Mouse (Mus musculus) E14TG2a.4 (cell line): ENCODE data around the gene Ndufa8.
A peak's percentile ranks its signal among the peaks of the same experiment; 100 is the strongest.

Experiments used
- H3K27me3 ChIP-seq: 2 replicates; pipeline ENCODE4 v1.6.1; 2014; ENCODE audit warnings: low read length, control low read depth; ENCODE audit not compliant: insufficient read depth
- H3K36me3 ChIP-seq: 2 replicates; pipeline ENCODE4 v1.6.1; 2014; ENCODE audit warnings: low read length, control low read depth; ENCODE audit not compliant: insufficient read depth
- H3K4me1 ChIP-seq: replicated peaks from 2 replicates; pipeline ENCODE4 v1.6.1; 2014; ENCODE audit warnings: low read depth, low read length, control low read depth
- H3K4me3 ChIP-seq: replicated peaks from 2 replicates; pipeline ENCODE4 v1.5.1; 2014; ENCODE audit warnings: mild to moderate bottlenecking, low read length
- H3K9me3 ChIP-seq: 2 replicates; pipeline ENCODE4 v1.6.1; 2014; ENCODE audit warnings: low read length, control low read depth
- CTCF ChIP-seq: conservative IDR thresholded peaks from 2 replicates; pipeline ENCODE4 v1.5.1; 2014; ENCODE audit warnings: low read length
- NANOG ChIP-seq: IDR thresholded peaks from 2 replicates; pipeline ENCODE4 v1.6.1; 2014; ENCODE audit warnings: borderline replicate concordance, low read length, mixed read lengths
- POU5F1 ChIP-seq: IDR thresholded peaks from 2 replicates; pipeline ENCODE4 v1.6.1; 2014; ENCODE audit warnings: low read length, borderline replicate concordance

Ndufa8 gene

GRCm38 (mm10) chr2:36034898-36035297, 14.3 kb downstream of the Ndufa8 start:
- Histone ChIP-seq H3K36me3 (peaks cover 50% of the 10 kb centered on the region), H3K4me3 (no peak overlapping the region), H3K4me1 (peaks cover 41% of the 10 kb centered on the region), H3K9me3 (peaks cover 10% of the 10 kb centered on the region; the same call in 1 of the 2 replicates), H3K27me3 (no peaks in the 10 kb centered on the region)
- TF ChIP-seq NANOG (no peak), CTCF (no peak), POU5F1 (no peak)

- peaks cover 38% of the 10 kb centered on the region for H3K4me1 ChIP-seq
Observed at GRCm38 (mm10) chr2:36033966-36034365, 15.2 kb downstream of the Ndufa8 start.

DNA sequence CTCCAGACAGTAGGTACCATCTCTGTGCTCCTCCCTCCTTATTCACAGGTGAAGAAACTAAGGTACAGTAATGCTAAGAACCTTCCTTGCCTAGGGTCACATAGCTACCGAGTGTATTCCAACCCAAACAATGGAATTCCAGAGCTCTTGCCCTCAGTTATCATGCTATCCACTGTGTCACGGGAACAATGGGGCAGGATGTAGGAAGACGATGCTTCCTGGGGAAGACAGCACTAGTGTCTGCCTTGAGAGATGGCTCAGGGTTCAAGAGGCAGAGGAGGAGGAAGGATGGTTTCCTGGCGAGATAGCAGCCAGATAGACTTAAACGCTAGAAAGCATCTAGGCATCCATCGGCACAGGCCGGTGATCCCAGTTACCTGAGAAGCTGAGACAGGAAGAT, 16.3 kb downstream of the Ndufa8 start:
- no peak overlapping the region for H3K4me3 ChIP-seq
- H3K27me3 ChIP-seq: no peaks in the 10 kb centered on the region
- H3K9me3 ChIP-seq: peaks cover 13% of the 10 kb centered on the region; the same call in 1 of the 2 replicates
- TF ChIP-seq POU5F1 (no peak), CTCF (no peak), NANOG (no peak)
- peaks cover 30% of the 10 kb centered on the region for H3K36me3 ChIP-seq
- H3K4me1 ChIP-seq: peaks cover 33% of the 10 kb centered on the region

More at GRCm38 (mm10) chr2:36033966-36034365, 15.2 kb downstream of the Ndufa8 start:
- H3K4me3 ChIP-seq: no peak overlapping the region
- TF ChIP-seq POU5F1: no peak
- TF ChIP-seq CTCF: no peak
- TF ChIP-seq NANOG: no peak
- H3K36me3 ChIP-seq: peaks cover 41% of the 10 kb centered on the region
- no peaks in the 10 kb centered on the region for H3K27me3 ChIP-seq
- H3K9me3 ChIP-seq: peaks cover 10% of the 10 kb centered on the region; the same call in 1 of the 2 replicates

DNA sequence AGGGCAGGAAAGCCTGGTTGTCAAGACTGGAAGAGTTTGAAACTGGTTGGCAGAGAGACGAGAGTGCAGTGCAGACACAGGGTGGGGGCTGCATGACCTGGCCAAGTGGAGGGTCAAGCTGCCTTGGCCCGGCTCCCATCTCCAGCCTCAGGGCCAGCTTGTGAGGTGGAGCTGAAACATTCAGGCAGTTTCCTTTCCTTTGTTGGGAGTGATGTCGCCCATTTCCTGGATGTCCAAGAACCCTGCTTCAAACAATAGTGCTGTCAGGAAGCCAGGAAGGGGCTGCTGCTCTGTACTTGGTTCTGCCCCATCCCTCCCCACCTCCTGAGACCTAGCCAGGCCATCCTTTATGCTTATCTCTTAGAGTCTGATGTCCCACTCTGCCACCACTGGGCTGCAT, 25.9 kb downstream of the Ndufa8 start:
- Histone ChIP-seq H3K4me1 (peaks cover 46% of the 10 kb centered on the region), H3K4me3 (no peak overlapping the region)
- TF ChIP-seq CTCF: no peak
- peak; percentile 99 for TF ChIP-seq NANOG

GRCm38 (mm10) chr2:36021385-36022159, 27.6 kb downstream of the Ndufa8 start:
- TF ChIP-seq NANOG (no peak), POU5F1 (no peak), CTCF (peak; percentile 23)

More for the DNA sequence above, 25.9 kb downstream of the Ndufa8 start:
- Histone ChIP-seq H3K36me3 (no peaks in the 10 kb centered on the region), H3K9me3 (peaks cover 33% of the 10 kb centered on the region), H3K27me3 (peaks cover 15% of the 10 kb centered on the region)

GRCm38 (mm10) chr2:36013010-36013409, 36.2 kb downstream of the Ndufa8 start:
- Histone ChIP-seq H3K9me3 (peaks cover 20% of the 10 kb centered on the region), H3K4me3 (no peak overlapping the region), H3K4me1 (peaks cover 17% of the 10 kb centered on the region), H3K27me3 (peaks cover 40% of the 10 kb centered on the region), H3K36me3 (no peaks in the 10 kb centered on the region)
- TF ChIP-seq NANOG (no peak), CTCF (no peak), POU5F1 (no peak)

More at GRCm38 (mm10) chr2:36021385-36022159, 27.6 kb downstream of the Ndufa8 start:
- H3K36me3 ChIP-seq: no peaks in the 10 kb centered on the region
- H3K27me3 ChIP-seq: peaks cover 15% of the 10 kb centered on the region
- peaks cover 46% of the 10 kb centered on the region for H3K4me1 ChIP-seq
- peak overlapping the region; percentile 27; the same call in 1 of the 2 replicates for H3K4me3 ChIP-seq
- peaks cover 26% of the 10 kb centered on the region for H3K9me3 ChIP-seq

- Histone ChIP-seq H3K27me3 (peaks cover 51% of the 10 kb centered on the region), H3K9me3 (peaks cover 20% of the 10 kb centered on the region), H3K36me3 (no peaks in the 10 kb centered on the region), H3K4me1 (peaks cover 25% of the 10 kb centered on the region), H3K4me3 (peak overlapping the region; percentile 78)
- TF ChIP-seq CTCF (no peak), NANOG (no peak), POU5F1 (no peak)
Observed at GRCm38 (mm10) chr2:36011331-36011825, 37.8 kb downstream of the Ndufa8 start.

- Histone ChIP-seq H3K36me3 (no peaks in the 10 kb centered on the region), H3K4me1 (peaks cover 30% of the 10 kb centered on the region), H3K9me3 (peaks cover 20% of the 10 kb centered on the region), H3K27me3 (peaks cover 59% of the 10 kb centered on the region), H3K4me3 (peak overlapping the region; percentile 78)
- TF ChIP-seq CTCF (no peak), NANOG (no peak), POU5F1 (no peak)
Observed at GRCm38 (mm10) chr2:36010579-36010978, 38.6 kb downstream of the Ndufa8 start.

DNA sequence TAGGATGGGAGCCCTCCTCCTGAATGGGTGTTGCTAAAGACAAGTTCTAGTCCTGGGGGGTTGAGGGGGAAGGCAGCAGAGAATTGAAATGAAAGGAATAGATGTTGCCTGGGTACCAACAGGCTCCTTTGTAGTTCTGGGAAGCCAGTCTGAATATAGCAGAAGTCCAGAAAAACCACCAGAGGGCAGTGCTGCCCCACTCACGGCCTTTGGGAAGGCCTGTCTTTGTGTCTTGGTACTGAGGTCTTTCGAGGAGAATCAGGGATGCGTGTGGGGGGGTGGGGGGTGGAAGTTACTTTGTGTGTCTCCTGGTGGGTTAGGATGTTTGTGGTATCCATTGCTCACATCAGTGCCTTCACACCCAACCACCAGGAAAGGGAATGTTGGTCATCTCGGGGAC, 39.8 kb downstream of the Ndufa8 start:
- Histone ChIP-seq H3K9me3 (peaks cover 20% of the 10 kb centered on the region), H3K27me3 (peaks cover 71% of the 10 kb centered on the region), H3K4me1 (peaks cover 34% of the 10 kb centered on the region), H3K36me3 (no peaks in the 10 kb centered on the region), H3K4me3 (no peak overlapping the region)
- TF ChIP-seq NANOG: no peak
- TF ChIP-seq CTCF: peak; percentile 67
- TF ChIP-seq POU5F1: no peak
